Mouse (Mus musculus): ENCODE measurements around the gene Rab8b. TPM values are rescaled to one million over a fixed set of nuclear protein-coding genes. Genes with fewer than 3 reads are reported as not detected.

Gene Rab8b
- total and polyA plus RNA-seq, 2 experiments from 2014 or later: 20.7 to 30.7 TPM

DNA sequence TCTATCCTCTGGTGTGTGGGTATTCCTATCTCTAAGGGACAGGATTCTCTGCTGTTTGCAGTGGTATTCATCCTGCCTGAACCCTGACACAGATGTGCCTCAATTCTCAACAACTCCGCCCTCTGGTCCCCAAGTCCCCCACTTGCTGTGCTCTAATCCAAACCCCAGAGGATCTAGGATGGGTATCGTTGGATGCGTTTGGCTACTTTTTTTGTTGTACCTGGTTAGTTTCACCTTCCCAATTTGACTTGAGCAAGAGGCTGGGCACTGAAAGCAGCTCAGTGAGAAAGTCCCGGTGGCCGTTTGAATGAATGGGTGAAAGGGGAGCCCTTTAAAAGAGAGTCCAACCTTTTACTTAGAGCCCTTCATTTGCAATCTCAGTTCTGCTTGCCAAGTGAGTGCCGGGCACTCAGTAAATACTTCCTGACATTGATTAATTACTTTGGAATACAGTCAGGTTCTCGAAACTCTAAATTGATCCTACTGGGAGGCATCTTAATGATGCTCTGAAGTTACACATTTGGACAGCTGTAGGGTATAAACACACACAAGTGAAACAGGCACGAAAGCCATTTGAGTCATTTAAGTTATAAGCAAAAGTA lies 32.1 kb downstream of the Rab8b start:
- Histone ChIP-seq H3K4me1 (ENCODE audit: insufficient read depth) (0 out of 2 replicates have a peak, but pooled peaks cover 3% of the 10 kb centered on the region), H3K27ac (ENCODE audit: low read depth, low read length) (no peak overlapping the region), H3K9ac (no peak overlapping the region), H3K27me3 (ENCODE audit: insufficient read depth, low read length) (no peaks in the 10 kb centered on the region), H3K4me3 (ENCODE audit: low read depth, low read length) (no peak overlapping the region), H3K4me2 (ENCODE audit: low read depth) (no peak overlapping the region), H3K9me3 (ENCODE audit: low read length) (no peaks in the 10 kb centered on the region), H3K36me3 (ENCODE audit: insufficient read depth) (no peaks in the 10 kb centered on the region)
- ATAC-seq: no peak
- DNase-seq: no peak
- TF ChIP-seq CTCF (IDR thresholded peaks at IDR 0.05; ENCODE audit: low read depth): no peak
- 26% methylated on average over 8 of the region's 8 CpGs for WGBS

DNA sequence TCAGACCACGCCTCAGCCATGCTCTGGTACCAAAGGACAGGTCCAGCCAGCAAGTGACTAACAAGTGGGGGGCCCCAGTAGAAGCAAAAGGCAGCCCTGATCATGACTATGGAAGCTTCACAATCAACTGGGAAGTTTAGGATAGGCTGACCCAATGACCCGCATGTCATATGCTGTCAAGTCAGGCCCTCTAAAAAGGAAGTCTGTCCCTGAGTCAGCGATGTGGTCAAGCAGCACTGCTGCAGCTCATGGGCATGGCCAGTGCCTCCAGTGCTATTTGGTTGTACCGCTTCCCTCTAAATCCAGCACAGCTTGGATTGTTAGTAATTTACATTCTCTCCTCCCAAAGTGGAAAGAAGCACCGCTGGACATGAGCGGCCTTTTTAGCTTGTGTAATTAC lies 32.7 kb downstream of the Rab8b start:
- no peaks in the 10 kb centered on the region for H3K27me3 ChIP-seq (ENCODE audit: insufficient read depth, low read length)
- H3K9ac ChIP-seq: no peak overlapping the region
- H3K36me3 ChIP-seq (ENCODE audit: insufficient read depth): no peaks in the 10 kb centered on the region
- WGBS: 81% methylated on average over 6 of the region's 6 CpGs
- H3K4me3 ChIP-seq (ENCODE audit: low read depth, low read length): no peak overlapping the region
- H3K9me3 ChIP-seq (ENCODE audit: low read length): no peaks in the 10 kb centered on the region
- no peak overlapping the region for H3K4me2 ChIP-seq (ENCODE audit: low read depth)
- no peak for DNase-seq
- ATAC-seq: no peak
- no peak for TF ChIP-seq CTCF (IDR thresholded peaks at IDR 0.05; ENCODE audit: low read depth)
- 0 out of 2 replicates have a peak, but pooled peaks cover 3% of the 10 kb centered on the region for H3K4me1 ChIP-seq (ENCODE audit: insufficient read depth)
- H3K27ac ChIP-seq (ENCODE audit: low read depth, low read length): no peak overlapping the region

DNA sequence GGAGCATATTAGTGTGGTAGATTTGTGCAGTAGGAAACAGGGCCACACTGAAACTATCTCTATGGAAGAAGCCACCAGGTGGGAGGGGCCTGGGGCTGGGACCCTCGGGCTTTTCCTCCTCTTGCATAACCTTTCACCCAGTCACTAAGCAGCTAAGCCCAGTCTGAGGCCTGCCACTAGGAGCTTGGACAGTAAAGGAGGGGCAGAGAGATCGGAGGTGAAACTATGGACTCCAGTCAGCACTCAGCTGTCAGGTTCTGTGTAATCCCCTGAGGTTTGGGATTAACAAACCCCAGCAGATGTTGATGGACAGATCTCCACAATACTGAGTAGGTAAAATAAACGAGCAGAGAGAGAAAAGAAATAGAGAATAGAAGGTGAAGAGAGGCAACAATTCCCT lies 33.1 kb downstream of the Rab8b start:
- no peak overlapping the region for H3K27ac ChIP-seq (ENCODE audit: low read depth, low read length)
- H3K4me1 ChIP-seq (ENCODE audit: insufficient read depth): 0 out of 2 replicates have a peak, but pooled peaks cover 3% of the 10 kb centered on the region
- H3K27me3 ChIP-seq (ENCODE audit: insufficient read depth, low read length): no peaks in the 10 kb centered on the region
- no peaks in the 10 kb centered on the region for H3K9me3 ChIP-seq (ENCODE audit: low read length)
- no peak overlapping the region for H3K9ac ChIP-seq
- no peak overlapping the region for H3K4me3 ChIP-seq (ENCODE audit: low read depth, low read length)
- no peak for TF ChIP-seq CTCF (IDR thresholded peaks at IDR 0.05; ENCODE audit: low read depth)
- 40% methylated on average over 3 of the region's 3 CpGs for WGBS
- H3K36me3 ChIP-seq (ENCODE audit: insufficient read depth): no peaks in the 10 kb centered on the region
- ATAC-seq: no peak
- DNase-seq: no peak
- no peak overlapping the region for H3K4me2 ChIP-seq (ENCODE audit: low read depth)

DNA sequence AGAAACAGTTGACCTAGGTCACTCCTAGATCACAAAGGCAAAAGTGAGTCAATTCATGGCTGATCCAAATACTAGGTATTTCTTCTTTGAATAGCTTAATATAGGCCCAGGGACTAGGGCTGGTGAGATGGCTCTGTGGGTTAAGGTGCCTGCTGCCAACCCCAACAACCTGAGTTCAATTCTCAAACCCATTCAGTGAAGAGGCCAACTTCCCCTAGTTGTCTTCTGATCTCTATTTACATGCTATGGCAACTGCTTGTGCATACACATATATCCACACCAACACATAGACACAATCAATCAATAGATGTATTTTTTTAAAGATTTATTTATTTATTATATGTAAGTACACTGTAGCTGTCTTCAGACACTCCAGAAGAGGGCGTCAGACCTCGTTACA lies 34.9 kb downstream of the Rab8b start:
- no peak overlapping the region for H3K4me2 ChIP-seq (ENCODE audit: low read depth)
- WGBS: 85% methylated on average over 2 of the region's 2 CpGs

GRCm38 (mm10) chr9:66883500-66883899 lies 36.0 kb downstream of the Rab8b start:
- H3K27me3 ChIP-seq (ENCODE audit: insufficient read depth, low read length): no peaks in the 10 kb centered on the region
- ATAC-seq: no peak
- no peak for TF ChIP-seq CTCF (IDR thresholded peaks at IDR 0.05; ENCODE audit: low read depth)
- H3K4me1 ChIP-seq (ENCODE audit: insufficient read depth): 0 out of 2 replicates have a peak, but pooled peaks cover 3% of the 10 kb centered on the region
- no peak overlapping the region for H3K27ac ChIP-seq (ENCODE audit: low read depth, low read length)
- WGBS: 89% methylated on average over 5 of the region's 5 CpGs
- no peaks in the 10 kb centered on the region for H3K36me3 ChIP-seq (ENCODE audit: insufficient read depth)
- H3K4me3 ChIP-seq (ENCODE audit: low read depth, low read length): no peak overlapping the region
- H3K4me2 ChIP-seq (ENCODE audit: low read depth): no peak overlapping the region
- no peak overlapping the region for H3K9ac ChIP-seq
- no peaks in the 10 kb centered on the region for H3K9me3 ChIP-seq (ENCODE audit: low read length)
- DNase-seq: no peak

More for the DNA sequence above, 34.9 kb downstream of the Rab8b start:
- Histone ChIP-seq H3K27me3 (ENCODE audit: insufficient read depth, low read length) (no peaks in the 10 kb centered on the region), H3K36me3 (ENCODE audit: insufficient read depth) (no peaks in the 10 kb centered on the region), H3K4me1 (ENCODE audit: insufficient read depth) (0 out of 2 replicates have a peak, but pooled peaks cover 3% of the 10 kb centered on the region), H3K9ac (no peak overlapping the region), H3K27ac (ENCODE audit: low read depth, low read length) (no peak overlapping the region), H3K9me3 (ENCODE audit: low read length) (no peaks in the 10 kb centered on the region), H3K4me3 (ENCODE audit: low read depth, low read length) (no peak overlapping the region)
- ATAC-seq: no peak
- DNase-seq: no peak
- TF ChIP-seq CTCF (IDR thresholded peaks at IDR 0.05; ENCODE audit: low read depth): no peak

GRCm38 (mm10) chr9:66882406-66882821 lies 37.1 kb downstream of the Rab8b start:
- ATAC-seq: no peak
- Histone ChIP-seq H3K4me3 (ENCODE audit: low read depth, low read length) (no peak overlapping the region), H3K9ac (no peak overlapping the region), H3K36me3 (ENCODE audit: insufficient read depth) (no peaks in the 10 kb centered on the region), H3K9me3 (ENCODE audit: low read length) (no peaks in the 10 kb centered on the region), H3K27ac (ENCODE audit: low read depth, low read length) (no peak overlapping the region), H3K27me3 (ENCODE audit: insufficient read depth, low read length) (no peaks in the 10 kb centered on the region), H3K4me1 (ENCODE audit: insufficient read depth) (no peaks in the 10 kb centered on the region), H3K4me2 (ENCODE audit: low read depth) (no peak overlapping the region)
- TF ChIP-seq CTCF (IDR thresholded peaks at IDR 0.05; ENCODE audit: low read depth): no peak
- WGBS: 76% methylated on average over 8 of the region's 8 CpGs
- DNase-seq: no peak

GRCm38 (mm10) chr9:66881858-66882257 lies 37.6 kb downstream of the Rab8b start:
- H3K4me3 ChIP-seq (ENCODE audit: low read depth, low read length): no peak overlapping the region
- TF ChIP-seq CTCF (IDR thresholded peaks at IDR 0.05; ENCODE audit: low read depth): no peak
- ATAC-seq: no peak
- H3K27ac ChIP-seq (ENCODE audit: low read depth, low read length): no peak overlapping the region
- no peaks in the 10 kb centered on the region for H3K36me3 ChIP-seq (ENCODE audit: insufficient read depth)
- no peaks in the 10 kb centered on the region for H3K9me3 ChIP-seq (ENCODE audit: low read length)
- no peak overlapping the region for H3K4me2 ChIP-seq (ENCODE audit: low read depth)
- WGBS: 79% methylated on average over 3 of the region's 3 CpGs
- no peaks in the 10 kb centered on the region for H3K27me3 ChIP-seq (ENCODE audit: insufficient read depth, low read length)
- H3K9ac ChIP-seq: no peak overlapping the region
- DNase-seq: no peak
- no peaks in the 10 kb centered on the region for H3K4me1 ChIP-seq (ENCODE audit: insufficient read depth)
